ENCODE assay signal across 9 mouse cellular contexts in the genomic region with DNA sequence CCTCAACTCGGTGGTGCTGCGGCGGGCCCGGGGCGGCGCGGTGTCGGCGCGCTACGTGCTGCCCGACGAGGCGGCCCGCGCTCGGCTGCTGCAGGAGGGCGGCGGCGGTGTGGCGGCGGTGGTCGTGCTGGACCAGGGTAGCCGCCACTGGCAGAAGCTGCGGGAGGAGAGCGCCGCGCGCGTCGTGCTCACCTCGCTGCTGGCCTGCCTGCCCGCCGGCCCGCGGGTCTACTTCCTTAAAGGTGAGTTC. TPM values are rescaled to one million over a fixed set of nuclear protein-coding genes. Genes with fewer than 3 reads are reported as not detected.
DNase-seq lines count a peak whose midpoint lies in the region; ATAC-seq and TF ChIP-seq lines count a peak whose summit lies in the region.
"Had no signal": no experiment of that assay in that cellular context is flagged by ENCODE, and none has a peak within 500 bp of the region (broad histone marks: within the 10 kb centered on the region; RNA-seq: fewer than 3 reads in every experiment).

No protein-coding gene starts in this region.

- TF ChIP-seq CTCF in heart, postnatal 0 days (IDR thresholded peaks at IDR 0.05; ENCODE audit: low read depth) = no peak

- no peaks in the 10 kb centered on the region for H3K9me3 ChIP-seq in heart, postnatal 0 days (replicated peaks; ENCODE audit: control insufficient read depth, low read length)
- H3K9me3 ChIP-seq in intestine, embryonic 14.5 days (ENCODE audit: control insufficient read depth, low read length) = no peaks in the 10 kb centered on the region

- 0% methylated on average over 36 of the region's 36 CpGs for WGBS in heart, postnatal 0 days
- WGBS in intestine, embryonic 14.5 days = under 1% methylated on average over 36 of the region's 36 CpGs

- no peak for DNase-seq in heart, postnatal 0 days (ENCODE audit: low spot score)
- DNase-seq in heart, adult 8-10 months (ENCODE audit: low spot score) = no peak
- peak; percentile 71 for DNase-seq in intestine, embryonic 14.5 days (ENCODE audit: low spot score)
- DNase-seq in neural tube, embryonic 10.5 days (ENCODE audit: extremely low spot score, low spot score) = peak; percentile 60
- DNase-seq in c-Kit-positive CD71-positive TER-119-positive erythroid progenitor cells, embryonic 14.5 days (ENCODE audit: low spot score) = no peak
- no peak for DNase-seq in left cerebral cortex, postnatal 25 days (ENCODE audit: low spot score in 2 of 2)

- peaks cover 32% of the 10 kb centered on the region for H3K4me1 ChIP-seq in heart, postnatal 0 days (ENCODE audit: control insufficient read depth, insufficient read depth)
- peaks cover 2% of the 10 kb centered on the region; the same call in 1 of the 2 replicates for H3K4me1 ChIP-seq in brown adipose tissue, adult 24 weeks (ENCODE audit: control insufficient read depth, insufficient read depth, insufficient read length, low read length)
- peaks cover 19% of the 10 kb centered on the region for H3K4me1 ChIP-seq in intestine, embryonic 14.5 days (replicated peaks; ENCODE audit: control insufficient read depth, insufficient read depth, low read length)

- no peaks in the 10 kb centered on the region for H3K27me3 ChIP-seq in heart, postnatal 0 days (ENCODE audit: control insufficient read depth, insufficient read depth, low read length)
- H3K27me3 ChIP-seq in intestine, embryonic 14.5 days (replicated peaks; ENCODE audit: control insufficient read depth, insufficient read depth, low read length) = no peaks in the 10 kb centered on the region; the same call in 1 of the 2 replicates
- H3K27me3 ChIP-seq: Patski had no signal

- H3K36me3 ChIP-seq in heart, postnatal 0 days (replicated peaks; ENCODE audit: control insufficient read depth, insufficient read depth, low read length) = peaks cover 9% of the 10 kb centered on the region
- H3K36me3 ChIP-seq in intestine, embryonic 14.5 days (ENCODE audit: control insufficient read depth, insufficient read depth, low read length) = no peaks in the 10 kb centered on the region

- peak overlapping the region; percentile 71 for H3K9ac ChIP-seq in heart, postnatal 0 days (replicated peaks; ENCODE audit: low read depth, low read length)
- peak overlapping the region; percentile 51 for H3K9ac ChIP-seq in intestine, embryonic 14.5 days (ENCODE audit: low read length)

- intact Hi-C loops in left cerebral cortex, postnatal 25 days (cut with DNase I) = loop anchor here (5.0 kb wide), 1 partner anchor 112 kb away; no protein-coding TSS in a partner anchor

- H3K4me3 ChIP-seq in heart, postnatal 0 days (ENCODE audit: low read depth, low read length) = peak overlapping the region; percentile 71
- H3K4me3 ChIP-seq in brown adipose tissue, adult 24 weeks (ENCODE audit: insufficient read depth, low read depth, low read length) = peak overlapping the region; percentile 86
- H3K4me3 ChIP-seq in intestine, embryonic 14.5 days (ENCODE audit: low read depth, low read length) = peak overlapping the region; percentile 62

- ATAC-seq in heart, postnatal 0 days (ENCODE audit: insufficient read depth, low read depth) = no peak
- ATAC-seq in intestine, embryonic 14.5 days (replicated peaks; ENCODE audit: low FRiP score, low TSS enrichment, low read depth) = no peak
- ATAC-seq in megakaryocyte-erythroid progenitor cell, adult 5-6 weeks (replicated peaks; ENCODE audit: low FRiP score, low TSS enrichment, poor library complexity, severe bottlenecking) = no peak

- peak overlapping the region; percentile 75 for H3K27ac ChIP-seq in heart, postnatal 0 days (ENCODE audit: low read depth)
- no peak overlapping the region for H3K27ac ChIP-seq in brown adipose tissue, adult 24 weeks (replicated peaks; ENCODE audit: low read depth, low read length)
- H3K27ac ChIP-seq in intestine, embryonic 14.5 days (ENCODE audit: low read depth) = no peak overlapping the region; the same call in none of the 2 replicates

- H3K4me2 ChIP-seq in heart, postnatal 0 days (ENCODE audit: low read depth, low read length) = peak overlapping the region; percentile 86
- peak overlapping the region; percentile 88 for H3K4me2 ChIP-seq in intestine, embryonic 14.5 days (ENCODE audit: low read length)

- TF ChIP-seq EP300 in heart, postnatal 0 days (IDR thresholded peaks at IDR 0.05; ENCODE audit: low read depth) = no peak

RNA-seq across cellular contexts. Expression of a gene that starts 0.5 kb away (rescaled TPM):
- 15.9 and 20.8 TPM in 2 replicates for total RNA-seq in heart, postnatal 0 days (2014; rRNA removed; ENCODE audit: low replicate concordance)
- polyA plus RNA-seq in heart, postnatal 0 days (2015; fragmentation: Nextera tagmentation; extraction: Ambion mirVana) = 8.0 and 9.6 TPM in 2 replicates
- 1 to 10 TPM; 3.1 to 5.6 (median 4.2) TPM for total RNA-seq in heart, adult 8-10 months (2022)
- polyA plus RNA-seq in brown adipose tissue, adult 24 weeks (2012; ENCODE audit: insufficient read depth, insufficient read length, missing spikeins) = 0.83 TPM in 1 of 2 replicates, not detected in the other
- polyA plus RNA-seq in intestine, embryonic 14.5 days (2014; fragmentation: Nextera tagmentation; extraction: Ambion mirVana) = 5.8 and 7.3 TPM in 2 replicates
- 1.6 and 2.9 TPM in 2 replicates for total RNA-seq in megakaryocyte-erythroid progenitor cell, adult 5-6 weeks (2014; fragmentation: Nextera tagmentation)
- total RNA-seq in megakaryocyte-erythroid progenitor cell, adult 5-6 weeks (2017) = 5.4 and 12.3 TPM in 2 replicates
- 10 to 100 TPM in 1 of 2 experiments, 1 to 10 TPM in 1; 9.9 to 11.7 TPM for total RNA-seq in left cerebral cortex, postnatal 25 days (2021)

RNA-seq across cellular contexts. Expression of a gene that starts 59.5 kb away (rescaled TPM):
- total RNA-seq in heart, postnatal 0 days (2014; rRNA removed; ENCODE audit: low replicate concordance) = 120 and 143 TPM in 2 replicates
- polyA plus RNA-seq in heart, postnatal 0 days (2015; fragmentation: Nextera tagmentation; extraction: Ambion mirVana) = 209 and 216 TPM in 2 replicates
- 100 to 1,000 TPM in 1 of 4 experiments, 10 to 100 TPM in 3; 72.8 to 105 (median 87.4) TPM for total RNA-seq in heart, adult 8-10 months (2022)
- polyA plus RNA-seq in brown adipose tissue, adult 24 weeks (2012; ENCODE audit: insufficient read depth, insufficient read length, missing spikeins) = 84.1 and 105 TPM in 2 replicates
- polyA plus RNA-seq in intestine, embryonic 14.5 days (2014; fragmentation: Nextera tagmentation; extraction: Ambion mirVana) = 356 and 368 TPM in 2 replicates
- total RNA-seq in megakaryocyte-erythroid progenitor cell, adult 5-6 weeks (2014; fragmentation: Nextera tagmentation) = 86.8 and 99.0 TPM in 2 replicates
- 216 and 256 TPM in 2 replicates for total RNA-seq in megakaryocyte-erythroid progenitor cell, adult 5-6 weeks (2017)
- 10 to 100 TPM; 42.7 to 54.4 TPM for total RNA-seq in left cerebral cortex, postnatal 25 days (2021)

Comparison
In these comparisons a context has a peak if more than half of its experiments do, and no peak if none do; other contexts are left out.
1. DNase-seq: peak in intestine, embryonic 14.5 days (single experiment) and neural tube, embryonic 10.5 days (single experiment); none in heart, postnatal 0 days (single experiment), heart, adult 8-10 months (single experiment), c-Kit-positive CD71-positive TER-119-positive erythroid progenitor cells, embryonic 14.5 days (single experiment) and left cerebral cortex, postnatal 25 days (0 of 2).
2. Peak in every context shown above with its lines, with median percentiles within 50 percentile points of each other: H3K4me3 ChIP-seq.